In the genomic region with DNA sequence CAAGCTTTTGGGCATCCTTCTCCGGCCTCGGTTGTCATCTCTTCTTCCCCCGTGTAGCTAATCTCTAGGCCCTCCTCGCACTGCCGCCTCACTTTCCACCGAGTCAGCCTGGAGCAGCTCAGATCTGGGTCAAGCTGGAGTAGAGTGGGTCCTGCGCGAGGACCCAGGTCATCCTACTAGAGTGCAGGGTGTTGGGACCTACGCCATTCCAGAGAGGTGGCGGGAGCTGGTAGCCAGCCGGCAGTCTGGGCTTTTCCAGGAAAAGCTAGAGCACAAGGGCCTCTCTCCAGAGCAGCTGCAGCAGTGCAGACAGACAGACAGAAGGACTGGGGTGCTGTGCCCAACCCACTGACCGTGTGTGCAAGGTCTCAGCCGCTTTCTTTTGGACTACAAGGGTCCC, we compare ENCODE assay signal across 28 mouse cellular contexts. TPM values are rescaled to one million over a fixed set of nuclear protein-coding genes. Genes with fewer than 3 reads are reported as not detected.
DNase-seq lines count a peak whose midpoint lies in the region; ATAC-seq and TF ChIP-seq lines count a peak whose summit lies in the region.
"Had no signal": no experiment of that assay in that cellular context is flagged by ENCODE, and none has a peak within 500 bp of the region (broad histone marks: within the 10 kb centered on the region; RNA-seq: fewer than 3 reads in every experiment).

No protein-coding gene starts in this region.

- H3K27ac ChIP-seq in kidney, embryonic 14.5 days (ENCODE audit: low read depth, low read length): no peak overlapping the region
- H3K27ac ChIP-seq in kidney, adult 2 months (ENCODE audit: insufficient read depth, low read depth, low read length): no peak overlapping the region
- no peak overlapping the region for H3K27ac ChIP-seq in CH12.LX (ENCODE audit: insufficient read depth, low read depth)
- peak overlapping the region; percentile 81 for H3K27ac ChIP-seq in lung, postnatal 0 days (ENCODE audit: low read length)
- no peak overlapping the region for H3K27ac ChIP-seq in intestine, embryonic 15.5 days
- H3K27ac ChIP-seq: embryonic facial prominence, embryonic 10.5 days; embryonic facial prominence, embryonic 13.5 days; forebrain, embryonic 12.5 days; forebrain, embryonic 15.5 days; heart, embryonic 15.5 days; hindbrain, embryonic 12.5 days; hindbrain, embryonic 15.5 days had no signal

- H3K4me2 ChIP-seq in kidney, embryonic 14.5 days (replicated peaks; ENCODE audit: low read depth, low read length): no peak overlapping the region
- no peak overlapping the region for H3K4me2 ChIP-seq in CH12.LX (ENCODE audit: insufficient read depth, low read depth, poor library complexity, severe bottlenecking)
- H3K4me2 ChIP-seq in lung, postnatal 0 days (replicated peaks; ENCODE audit: low read depth, low read length): 0 out of 2 replicates have a peak overlapping the region, but pooled peaks have one; percentile 17
- H3K4me2 ChIP-seq in intestine, embryonic 15.5 days (replicated peaks): no peak overlapping the region
- H3K4me2 ChIP-seq: embryonic facial prominence, embryonic 13.5 days; forebrain, embryonic 12.5 days; forebrain, embryonic 15.5 days; heart, embryonic 12.5 days; heart, embryonic 15.5 days; hindbrain, embryonic 12.5 days; hindbrain, embryonic 15.5 days had no signal

- H3K9me3 ChIP-seq in kidney, embryonic 14.5 days (ENCODE audit: control insufficient read depth, low read length): no peaks in the 10 kb centered on the region
- no peaks in the 10 kb centered on the region for H3K9me3 ChIP-seq in CH12.LX (replicated peaks; ENCODE audit: low read length)
- H3K9me3 ChIP-seq in lung, postnatal 0 days (ENCODE audit: low read length): no peaks in the 10 kb centered on the region
- no peaks in the 10 kb centered on the region for H3K9me3 ChIP-seq in intestine, embryonic 15.5 days
- H3K9me3 ChIP-seq: embryonic facial prominence, embryonic 10.5 days; embryonic facial prominence, embryonic 13.5 days; forebrain, embryonic 12.5 days; forebrain, embryonic 15.5 days; heart, embryonic 12.5 days; heart, embryonic 15.5 days; hindbrain, embryonic 12.5 days; hindbrain, embryonic 15.5 days had no signal

- no peak for TF ChIP-seq POLR2A in kidney, adult 2 months (IDR thresholded peaks at IDR 0.05; ENCODE audit: low read depth, low read length)
- peak; percentile 32; the same call in 1 of the 2 replicates for TF ChIP-seq POLR2A in CH12.LX (IDR thresholded peaks at IDR 0.05; ENCODE audit: low read depth, low read length)

- H3K4me3 ChIP-seq in kidney, embryonic 14.5 days (ENCODE audit: low read length): no peak overlapping the region
- no peak overlapping the region for H3K4me3 ChIP-seq in kidney, adult 2 months (ENCODE audit: insufficient read depth, low read depth, low read length)
- H3K4me3 ChIP-seq in CH12.LX (replicated peaks in 1 of 3; ENCODE audit: low read depth in 2 of 3, low read length in 2 of 3, poor library complexity in 1 of 3): no peak overlapping the region
- H3K4me3 ChIP-seq in lung, postnatal 0 days (ENCODE audit: low read depth, low read length): no peak overlapping the region
- H3K4me3 ChIP-seq in intestine, embryonic 15.5 days (replicated peaks): no peak overlapping the region
- H3K4me3 ChIP-seq: embryonic facial prominence, embryonic 10.5 days; embryonic facial prominence, embryonic 13.5 days; erythroblast, embryonic 14.5 days; forebrain, embryonic 12.5 days; forebrain, embryonic 15.5 days; heart, embryonic 12.5 days; heart, embryonic 15.5 days; hindbrain, embryonic 12.5 days; hindbrain, embryonic 15.5 days had no signal

- H3K4me1 ChIP-seq in kidney, embryonic 14.5 days (ENCODE audit: control insufficient read depth, insufficient read depth, low read length): peaks cover 7% of the 10 kb centered on the region; the same call in 1 of the 2 replicates
- peaks cover 7% of the 10 kb centered on the region; the same call in 1 of the 2 replicates for H3K4me1 ChIP-seq in kidney, adult 2 months (ENCODE audit: control insufficient read depth, insufficient read depth, low read length)
- peaks cover 3 to 12% of the 10 kb centered on the region in 2 experiments for H3K4me1 ChIP-seq in CH12.LX (ENCODE audit: control insufficient read depth in 1 of 2, insufficient read depth in 2 of 2)
- peaks cover 6% of the 10 kb centered on the region; the same call in 1 of the 2 replicates for H3K4me1 ChIP-seq in lung, postnatal 0 days (ENCODE audit: insufficient read depth, low read depth, low read length)
- H3K4me1 ChIP-seq in intestine, embryonic 15.5 days (replicated peaks): peaks cover 10% of the 10 kb centered on the region

- no peaks in the 10 kb centered on the region for H3K27me3 ChIP-seq in kidney, embryonic 14.5 days (ENCODE audit: control insufficient read depth, insufficient read depth, low read length)
- no peaks in the 10 kb centered on the region for H3K27me3 ChIP-seq in kidney, adult 2 months (replicated peaks; ENCODE audit: control insufficient read depth, insufficient read depth, low read length)
- no peaks in the 10 kb centered on the region for H3K27me3 ChIP-seq in CH12.LX (replicated peaks)
- no peaks in the 10 kb centered on the region for H3K27me3 ChIP-seq in lung, postnatal 0 days (replicated peaks; ENCODE audit: insufficient read depth, low read length)
- H3K27me3 ChIP-seq in intestine, embryonic 15.5 days (replicated peaks): no peaks in the 10 kb centered on the region
- H3K27me3 ChIP-seq: embryonic facial prominence, embryonic 13.5 days; forebrain, embryonic 12.5 days; forebrain, embryonic 15.5 days; heart, embryonic 15.5 days; hindbrain, embryonic 12.5 days; hindbrain, embryonic 15.5 days had no signal

- H3K79me2 ChIP-seq in CH12.LX (replicated peaks; ENCODE audit: control insufficient read depth, extremely low read depth, insufficient read depth, poor library complexity, severe bottlenecking): peaks cover 13% of the 10 kb centered on the region

- peaks cover 87% of the 10 kb centered on the region for H3K36me3 ChIP-seq in kidney, embryonic 14.5 days (ENCODE audit: control insufficient read depth, insufficient read depth, low read length)
- peaks cover 2% of the 10 kb centered on the region; the same call in 1 of the 2 replicates for H3K36me3 ChIP-seq in kidney, adult 2 months (ENCODE audit: control insufficient read depth, insufficient read depth, low read length)
- H3K36me3 ChIP-seq in CH12.LX (replicated peaks in 1 of 2; ENCODE audit: control insufficient read depth in 1 of 2, insufficient read depth in 1 of 2, low read length in 1 of 2): peaks cover 75 to 94% of the 10 kb centered on the region in 2 experiments
- H3K36me3 ChIP-seq in lung, postnatal 0 days (ENCODE audit: insufficient read depth, low read length): peaks cover 18% of the 10 kb centered on the region
- peaks cover 54% of the 10 kb centered on the region for H3K36me3 ChIP-seq in intestine, embryonic 15.5 days

- TF ChIP-seq RAD21 in CH12.LX (IDR thresholded peaks at IDR 0.05; ENCODE audit: low read depth, low read length): no peak

- 88% methylated on average over 13 of the region's 13 CpGs for WGBS in kidney, embryonic 14.5 days
- 84% methylated on average over 13 of the region's 13 CpGs for WGBS in kidney, adult 2 months
- WGBS in lung, postnatal 0 days: 59% methylated on average over 13 of the region's 13 CpGs
- WGBS in intestine, embryonic 15.5 days: 86% methylated on average over 13 of the region's 13 CpGs

- peak; percentile 22; the same call in 1 of the 2 replicates for ATAC-seq in kidney, embryonic 14.5 days (ENCODE audit: low FRiP score, low TSS enrichment)
- ATAC-seq in lung, postnatal 0 days: peak; percentile 35
- ATAC-seq in intestine, embryonic 15.5 days: no peak
- ATAC-seq: forebrain, embryonic 15.5 days had no signal

- no peak for TF ChIP-seq EP300 in CH12.LX (IDR thresholded peaks at IDR 0.05; ENCODE audit: low read length)
- no peak for TF ChIP-seq EP300 in lung, postnatal 0 days (IDR thresholded peaks at IDR 0.05)

- no peak for TF ChIP-seq CTCF in kidney, adult 2 months (conservative IDR thresholded peaks at IDR 0.05; ENCODE audit: insufficient read depth, insufficient read length, low read depth, low read length)
- TF ChIP-seq CTCF in CH12.LX (conservative IDR thresholded peaks at IDR 0.05 in 1 of 2, IDR thresholded peaks at IDR 0.05 in 1 of 2; ENCODE audit: low read depth in 2 of 2, low read length in 2 of 2): no peak
- TF ChIP-seq CTCF in lung, postnatal 0 days (IDR thresholded peaks at IDR 0.05): no peak

- dilution Hi-C loops in CH12.LX (cut with MboI; ENCODE audit: extremely low pct_ligation_motif_present, extremely low pct_unique_long_range_greater_than_20kb, low sequenced_read_pairs): no loop called here

- in situ Hi-C loops in CH12.LX (cut with MboI; ENCODE audit: low pct_ligation_motif_present, low pct_unique_long_range_greater_than_20kb, low sequenced_read_pairs): loop anchor here (25.0 kb wide), 1 partner anchor 745 kb away; no protein-coding TSS in a partner anchor

- H3K9ac ChIP-seq in kidney, embryonic 14.5 days (ENCODE audit: low read depth, low read length): no peak overlapping the region
- no peak overlapping the region for H3K9ac ChIP-seq in CH12.LX (ENCODE audit: insufficient read depth, low read depth)
- H3K9ac ChIP-seq in lung, postnatal 0 days (replicated peaks; ENCODE audit: low read depth): no peak overlapping the region
- H3K9ac ChIP-seq in intestine, embryonic 15.5 days: no peak overlapping the region
- H3K9ac ChIP-seq: embryonic facial prominence, embryonic 13.5 days; forebrain, embryonic 12.5 days; forebrain, embryonic 15.5 days; heart, embryonic 15.5 days; hindbrain, embryonic 12.5 days; hindbrain, embryonic 15.5 days had no signal

- DNase-seq in kidney, adult 2 months: no peak
- no peak for DNase-seq in CH12.LX (ENCODE audit: extremely low read depth)
- DNase-seq in lung, postnatal 0 days (ENCODE audit: low spot score): no peak
- DNase-seq in lung, postnatal 4 days: peak; percentile 21 to 57
- DNase-seq in gastrocnemius, postnatal 25 days: no peak
- no peak for DNase-seq in frontal cortex, postnatal 36 days (ENCODE audit: low spot score in 2 of 2)
- DNase-seq: adrenal gland, adult 8-10 months; adrenal gland, postnatal 25 days; B cell, adult 2 months; cerebellum, adult 2 months; cerebellum, adult 9-11 months; cerebellum, postnatal 25 days; gastrocnemius, postnatal 10 days; heart, adult 11 months; heart, postnatal 14 days had no signal

RNA-seq across cellular contexts. Expression of gene Polr1c, which starts 5.6 kb away (rescaled TPM):
- 114 and 120 TPM in 2 replicates for polyA plus RNA-seq in kidney, embryonic 14.5 days (2014; fragmentation: Nextera tagmentation; extraction: Ambion mirVana)
- 63.0 and 70.7 TPM in 2 replicates for polyA plus RNA-seq in kidney, adult 2 months (2012; rRNA removed)
- total RNA-seq in CH12.LX (2012; rRNA removed) (361 and 433 TPM in 2 replicates), CH12.LX (2014; rRNA removed) (350 and 356 TPM in 2 replicates)
- 367 and 386 TPM in 2 replicates for polyA plus RNA-seq in CH12.LX (2012; ENCODE audit: insufficient read length, low read depth)
- 82.0 and 89.9 TPM in 2 replicates for polyA plus RNA-seq in lung, postnatal 0 days (2015; fragmentation: Nextera tagmentation; extraction: Ambion mirVana)
- polyA plus RNA-seq in intestine, embryonic 15.5 days (2015; fragmentation: Nextera tagmentation; extraction: Ambion mirVana): 75.3 and 75.8 TPM in 2 replicates
- 10 to 100 TPM; 16.4 to 16.5 TPM for total RNA-seq in gastrocnemius, postnatal 25 days (2021)

RNA-seq across cellular contexts. Expression of gene Yipf3, which starts 5.6 kb away (rescaled TPM):
- polyA plus RNA-seq in kidney, embryonic 14.5 days (2014; fragmentation: Nextera tagmentation; extraction: Ambion mirVana): 102 and 106 TPM in 2 replicates
- 246 and 292 TPM in 2 replicates for polyA plus RNA-seq in kidney, adult 2 months (2012; rRNA removed)
- total RNA-seq in CH12.LX (2012; rRNA removed) (24.8 and 32.5 TPM in 2 replicates), CH12.LX (2014; rRNA removed) (9.0 and 15.8 TPM in 2 replicates)
- 45.4 and 52.6 TPM in 2 replicates for polyA plus RNA-seq in CH12.LX (2012; ENCODE audit: insufficient read length, low read depth)
- polyA plus RNA-seq in lung, postnatal 0 days (2015; fragmentation: Nextera tagmentation; extraction: Ambion mirVana): 185 and 199 TPM in 2 replicates
- 86.8 and 111 TPM in 2 replicates for polyA plus RNA-seq in intestine, embryonic 15.5 days (2015; fragmentation: Nextera tagmentation; extraction: Ambion mirVana)
- total RNA-seq in gastrocnemius, postnatal 25 days (2021): 10 to 100 TPM; 49.4 to 54.7 TPM

RNA-seq across cellular contexts. Expression of gene Lrrc73, which starts 11.1 kb away (rescaled TPM):
- polyA plus RNA-seq in kidney, embryonic 14.5 days (2014; fragmentation: Nextera tagmentation; extraction: Ambion mirVana): 0.54 and 0.92 TPM in 2 replicates
- 1.1 and 1.4 TPM in 2 replicates for polyA plus RNA-seq in kidney, adult 2 months (2012; rRNA removed)
- total RNA-seq in CH12.LX (2012; rRNA removed) (2.7 and 3.6 TPM in 2 replicates), CH12.LX (2014; rRNA removed) (1.5 and 1.8 TPM in 2 replicates)
- 4.0 and 4.2 TPM in 2 replicates for polyA plus RNA-seq in CH12.LX (2012; ENCODE audit: insufficient read length, low read depth)
- polyA plus RNA-seq in lung, postnatal 0 days (2015; fragmentation: Nextera tagmentation; extraction: Ambion mirVana): 3.7 and 5.2 TPM in 2 replicates
- polyA plus RNA-seq in intestine, embryonic 15.5 days (2015; fragmentation: Nextera tagmentation; extraction: Ambion mirVana): 0.46 and 0.69 TPM in 2 replicates
- under 1 TPM; 0.33 to 0.35 TPM for total RNA-seq in gastrocnemius, postnatal 25 days (2021)
- total RNA-seq: common myeloid progenitor, adult 5-6 weeks; hematopoietic stem cell, adult 5-6 weeks had no signal

RNA-seq across cellular contexts. Expression of gene Xpo5, which starts 39.7 kb away (rescaled TPM):
- polyA plus RNA-seq in kidney, embryonic 14.5 days (2014; fragmentation: Nextera tagmentation; extraction: Ambion mirVana): 36.6 and 61.5 TPM in 2 replicates
- polyA plus RNA-seq in kidney, adult 2 months (2012; rRNA removed): 18.5 and 20.5 TPM in 2 replicates
- total RNA-seq in CH12.LX (2012; rRNA removed) (44.7 and 53.7 TPM in 2 replicates), CH12.LX (2014; rRNA removed) (56.3 and 56.5 TPM in 2 replicates)
- polyA plus RNA-seq in CH12.LX (2012; ENCODE audit: insufficient read length, low read depth): 53.3 and 55.1 TPM in 2 replicates
- polyA plus RNA-seq in lung, postnatal 0 days (2015; fragmentation: Nextera tagmentation; extraction: Ambion mirVana): 14.8 and 16.2 TPM in 2 replicates
- polyA plus RNA-seq in intestine, embryonic 15.5 days (2015; fragmentation: Nextera tagmentation; extraction: Ambion mirVana): 31.6 and 31.9 TPM in 2 replicates
- 1 to 10 TPM; 9.0 to 9.4 TPM for total RNA-seq in gastrocnemius, postnatal 25 days (2021)

RNA-seq across cellular contexts. Expression of gene Polh, which starts 39.8 kb away (rescaled TPM):
- 9.3 and 15.6 TPM in 2 replicates for polyA plus RNA-seq in kidney, embryonic 14.5 days (2014; fragmentation: Nextera tagmentation; extraction: Ambion mirVana)
- polyA plus RNA-seq in kidney, adult 2 months (2012; rRNA removed): 3.8 and 4.0 TPM in 2 replicates
- total RNA-seq in CH12.LX (2012; rRNA removed): 36.0 and 39.3 TPM in 2 replicates
- total RNA-seq in CH12.LX (2014; rRNA removed): 40.4 and 40.8 TPM in 2 replicates
- 20.3 and 23.1 TPM in 2 replicates for polyA plus RNA-seq in CH12.LX (2012; ENCODE audit: insufficient read length, low read depth)
- polyA plus RNA-seq in lung, postnatal 0 days (2015; fragmentation: Nextera tagmentation; extraction: Ambion mirVana): 6.6 and 8.6 TPM in 2 replicates
- 13.4 and 14.8 TPM in 2 replicates for polyA plus RNA-seq in intestine, embryonic 15.5 days (2015; fragmentation: Nextera tagmentation; extraction: Ambion mirVana)
- 10 to 100 TPM; 10.6 to 10.9 TPM for total RNA-seq in gastrocnemius, postnatal 25 days (2021)

Comparison
In these comparisons a context has a peak if more than half of its experiments do, and no peak if none do; other contexts are left out.
1. DNase-seq: peak in lung, postnatal 4 days (2 of 2); none in kidney, adult 2 months (single experiment), CH12.LX (single experiment), lung, postnatal 0 days (single experiment), gastrocnemius, postnatal 25 days (single experiment) and frontal cortex, postnatal 36 days (0 of 2).